Mouse (Mus musculus): ENCODE data around the gene Bcl2l1.

DNA sequence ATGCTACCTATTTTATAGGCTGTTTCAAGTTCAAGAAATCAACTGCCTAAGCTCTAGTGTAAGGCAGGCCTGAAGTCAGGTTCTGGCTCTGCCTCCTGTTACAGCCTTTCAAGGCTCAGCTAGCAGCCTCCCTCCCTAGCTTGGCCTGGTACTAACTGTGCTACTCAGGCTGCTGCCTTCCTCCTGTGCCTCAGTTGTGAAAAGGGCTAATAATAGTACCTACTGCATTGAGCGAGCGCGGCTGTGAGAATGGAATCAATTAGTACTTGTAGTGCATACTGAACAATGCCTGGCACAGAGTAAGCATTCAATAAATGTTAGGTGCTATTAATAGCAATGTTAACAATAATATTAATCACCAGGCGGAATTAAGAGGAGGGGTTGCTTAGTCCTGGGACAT lies 11.6 kb downstream of the Bcl2l1 start:
- no peak for TF ChIP-seq POLR2A (IDR thresholded peaks at IDR 0.05; ENCODE audit: borderline replicate concordance, insufficient read depth, low read length)
- TF ChIP-seq CTCF (IDR thresholded peaks at IDR 0.05; ENCODE audit: borderline replicate concordance, insufficient read depth, low read depth, low read length) = no peak
